Comparison of ENCODE assay signal across 10 mouse cellular contexts in genomic region chr7:100911791-100912190, GRCm38 (mm10). TPM values are rescaled to one million over a fixed set of nuclear protein-coding genes. Genes with fewer than 3 reads are reported as not detected.
DNase-seq lines count a peak whose midpoint lies in the region; ATAC-seq and TF ChIP-seq lines count a peak whose summit lies in the region.
"Had no signal": no experiment of that assay in that cellular context is flagged by ENCODE, and none has a peak within 500 bp of the region (broad histone marks: within the 10 kb centered on the region; RNA-seq: fewer than 3 reads in every experiment).

No protein-coding gene starts in this region.

- no peak for ATAC-seq in heart, embryonic 11.5 days (replicated peaks; ENCODE audit: insufficient number of reproducible peaks, low FRiP score, low TSS enrichment)

- intact Hi-C loops in heart, adult 2 months (cut with DNase I) = no loop called here
- intact Hi-C loops in heart, postnatal 36 days (cut with DNase I) = no loop called here

- H3K4me2 ChIP-seq in heart, embryonic 11.5 days = peak overlapping the region; percentile 29

- no peak overlapping the region for H3K4me3 ChIP-seq in heart, adult 2 months
- no peak overlapping the region for H3K4me3 ChIP-seq in heart, embryonic 11.5 days (ENCODE audit: low read depth, low read length)

- WGBS in heart, adult 2 months = 31% methylated on average over 9 of the region's 9 CpGs
- 25% methylated on average over 9 of the region's 9 CpGs for WGBS in heart, embryonic 11.5 days (ENCODE audit: insufficient replicate concordance)

- H3K9me3 ChIP-seq in heart, embryonic 11.5 days (replicated peaks; ENCODE audit: control insufficient read depth, low read length) = no peaks in the 10 kb centered on the region

- no peak for TF ChIP-seq POLR2A in heart, adult 2 months (IDR thresholded peaks at IDR 0.05; ENCODE audit: insufficient read depth, low read depth, low read length)

- no peak overlapping the region for H3K9ac ChIP-seq in heart, adult 2 months (ENCODE audit: low read depth, low read length)
- H3K9ac ChIP-seq in heart, embryonic 11.5 days (ENCODE audit: low read depth, low read length) = no peak overlapping the region

- peak overlapping the region; percentile 68 for H3K27ac ChIP-seq in heart, adult 2 months
- H3K27ac ChIP-seq in heart, embryonic 11.5 days (ENCODE audit: low read depth, low read length) = peak overlapping the region; percentile 62
- H3K27ac ChIP-seq: macrophage had no signal

- peak; percentile 57 to 70 for DNase-seq in heart, adult 2 months
- DNase-seq in heart, postnatal 36 days = no peak
- peak; percentile 58 for DNase-seq in adrenal gland, postnatal 14 days
- DNase-seq in kidney, postnatal 10 days = peak; percentile 54
- no peak for DNase-seq in spleen, adult 18-20 months
- DNase-seq in frontal cortex, postnatal 25 days (ENCODE audit: low spot score in 2 of 2) = no peak
- no peak for DNase-seq in spleen, postnatal 14 days (ENCODE audit: low spot score in 2 of 2)
- DNase-seq: thymus, postnatal 36 days had no signal

- TF ChIP-seq EP300 in heart, adult 2 months (IDR thresholded peaks at IDR 0.05; ENCODE audit: insufficient read depth, low read depth, low read length) = 0 out of 2 replicates have a peak, but pooled peaks have one; percentile 11

- H3K4me1 ChIP-seq in heart, adult 2 months (ENCODE audit: control insufficient read depth, insufficient read depth, low read length) = peaks cover 22% of the 10 kb centered on the region
- peaks cover 81% of the 10 kb centered on the region for H3K4me1 ChIP-seq in heart, embryonic 11.5 days (ENCODE audit: control insufficient read depth, insufficient read depth, low read length)

- H3K27me3 ChIP-seq in heart, adult 2 months (ENCODE audit: control insufficient read depth, insufficient read depth, low read length) = no peaks in the 10 kb centered on the region
- H3K27me3 ChIP-seq in heart, embryonic 11.5 days (ENCODE audit: control insufficient read depth, insufficient read depth, low read length) = no peaks in the 10 kb centered on the region

- no peaks in the 10 kb centered on the region for H3K36me3 ChIP-seq in heart, adult 2 months (ENCODE audit: control insufficient read depth, insufficient read depth, low read length)
- H3K36me3 ChIP-seq in heart, embryonic 11.5 days (ENCODE audit: control insufficient read depth, insufficient read depth, low read length) = 0 out of 2 replicates have a peak, but pooled peaks cover under 1% of the 10 kb centered on the region

- no peaks in the 10 kb centered on the region for H3K79me2 ChIP-seq in heart, adult 2 months (replicated peaks; ENCODE audit: control insufficient read depth, insufficient read depth, low read length)

- TF ChIP-seq CTCF in heart, adult 2 months (IDR thresholded peaks at IDR 0.05) = no peak

RNA-seq across cellular contexts. Expression of gene Arhgef17, which starts 20.1 kb away (rescaled TPM):
- total RNA-seq in heart, adult 2 months (2021) = 10 to 100 TPM; 26.2 to 28.4 TPM
- 23.4 and 28.9 TPM in 2 replicates for polyA plus RNA-seq in heart, adult 2 months (2012; rRNA removed)
- 10 to 100 TPM; 24.3 to 29.9 TPM for total RNA-seq in heart, postnatal 36 days (2021)
- total RNA-seq in adrenal gland, postnatal 14 days (2021) = 43.9 and 47.2 TPM in 2 replicates
- 8.5 and 8.8 TPM in 2 replicates for polyA plus RNA-seq in heart, embryonic 11.5 days (2014; fragmentation: Nextera tagmentation; extraction: Ambion mirVana)

RNA-seq across cellular contexts. Expression of gene Relt, which starts 48.5 kb away (rescaled TPM):
- total RNA-seq in heart, adult 2 months (2021) = 1 to 10 TPM; 4.6 to 5.5 TPM
- polyA plus RNA-seq in heart, adult 2 months (2012; rRNA removed) = 6.4 and 7.2 TPM in 2 replicates
- 1 to 10 TPM; 2.1 to 3.1 TPM for total RNA-seq in heart, postnatal 36 days (2021)
- total RNA-seq in adrenal gland, postnatal 14 days (2021) = 3.1 and 5.8 TPM in 2 replicates
- 2.3 and 3.0 TPM in 2 replicates for polyA plus RNA-seq in heart, embryonic 11.5 days (2014; fragmentation: Nextera tagmentation; extraction: Ambion mirVana)

Comparison
In these comparisons a context has a peak if more than half of its experiments do, and no peak if none do; other contexts are left out.
1. DNase-seq: peak in heart, adult 2 months (2 of 2), adrenal gland, postnatal 14 days (single experiment) and kidney, postnatal 10 days (single experiment); none in heart, postnatal 36 days (0 of 2), spleen, adult 18-20 months (0 of 2), frontal cortex, postnatal 25 days (0 of 2) and spleen, postnatal 14 days (0 of 2).